Mouse (Mus musculus): ENCODE data around the gene Tbc1d5.

The Tbc1d5 gene

DNA sequence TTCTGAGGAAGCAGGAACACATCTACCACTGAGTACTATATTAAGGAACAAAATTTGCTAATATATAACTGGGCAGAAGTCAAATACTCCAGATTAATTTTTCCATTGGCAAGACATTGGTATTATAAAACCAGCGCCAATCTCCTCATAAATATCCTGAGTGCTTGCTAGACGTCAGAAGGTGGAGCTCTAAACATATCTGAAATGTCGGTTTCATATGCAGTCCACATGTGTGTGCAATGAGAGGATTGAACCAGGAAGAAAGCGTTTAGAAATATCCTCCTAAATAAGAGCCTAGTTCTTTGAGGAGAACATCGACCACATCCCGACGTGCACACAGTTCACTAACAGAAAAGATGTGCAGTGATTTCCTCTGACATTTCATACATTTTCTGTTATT is 305.1 kb downstream of the Tbc1d5 start:
- DNase-seq (ENCODE audit: low spot score), result no peak

DNA sequence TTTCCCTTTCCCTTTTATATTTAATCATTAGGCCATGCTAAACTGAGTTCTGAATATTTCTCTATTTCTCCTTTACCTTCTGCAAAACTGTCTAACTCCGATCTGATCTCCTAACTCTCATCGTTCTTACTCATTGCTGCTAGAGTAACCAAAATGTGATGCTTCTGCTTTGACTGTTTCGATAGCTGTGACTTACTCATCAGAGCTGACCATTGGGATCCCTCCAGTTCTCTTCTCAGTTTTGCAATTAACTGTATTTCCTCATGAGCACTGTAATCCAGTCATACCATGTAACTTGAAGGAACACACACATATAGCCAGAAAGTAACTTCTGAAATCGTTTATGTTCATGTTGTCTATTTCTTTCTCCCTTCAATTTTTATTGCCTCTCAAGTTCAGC is 306.6 kb downstream of the Tbc1d5 start:
- no peak for DNase-seq (ENCODE audit: low spot score)

DNA sequence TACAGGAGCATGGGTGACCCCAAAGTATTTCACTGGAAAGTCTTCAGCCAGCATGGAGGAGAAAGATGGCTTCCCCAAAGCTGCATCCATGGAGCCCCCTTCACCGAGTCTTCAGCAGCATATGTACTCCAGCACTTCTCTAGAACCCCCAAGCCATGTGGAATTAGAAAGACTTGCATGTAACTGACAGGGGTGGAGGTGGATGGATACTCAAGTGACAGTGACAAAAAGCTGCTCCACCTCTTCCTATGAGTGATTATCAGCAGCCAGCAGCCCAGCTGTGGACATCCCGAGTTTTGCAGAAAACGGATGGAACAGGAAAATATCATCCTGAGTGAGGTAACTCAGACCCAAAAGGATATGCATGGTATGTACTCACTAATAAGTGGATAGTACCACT is 311.9 kb downstream of the Tbc1d5 start:
- DNase-seq (ENCODE audit: low spot score), result no peak

DNA sequence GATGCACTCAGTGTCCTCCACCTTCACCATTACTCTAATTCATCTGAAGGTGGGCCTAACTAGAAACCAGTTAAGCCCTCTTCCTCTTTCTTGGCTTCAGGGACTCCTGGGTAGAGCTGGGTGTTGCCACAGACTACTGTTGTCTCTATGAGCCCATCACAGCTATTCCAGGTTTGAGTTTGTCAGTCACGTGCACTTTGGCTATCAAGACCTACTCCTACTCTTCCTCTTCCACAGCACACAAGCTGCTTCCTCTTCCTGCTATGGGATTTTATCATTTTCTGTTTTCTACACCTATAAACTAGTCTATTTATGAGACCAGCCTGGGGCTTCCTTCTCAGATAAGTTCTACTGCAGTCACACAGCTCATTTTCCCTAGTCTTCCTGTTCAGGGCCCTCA is 314.4 kb downstream of the Tbc1d5 start:
- no peak for DNase-seq (ENCODE audit: low spot score)

DNA sequence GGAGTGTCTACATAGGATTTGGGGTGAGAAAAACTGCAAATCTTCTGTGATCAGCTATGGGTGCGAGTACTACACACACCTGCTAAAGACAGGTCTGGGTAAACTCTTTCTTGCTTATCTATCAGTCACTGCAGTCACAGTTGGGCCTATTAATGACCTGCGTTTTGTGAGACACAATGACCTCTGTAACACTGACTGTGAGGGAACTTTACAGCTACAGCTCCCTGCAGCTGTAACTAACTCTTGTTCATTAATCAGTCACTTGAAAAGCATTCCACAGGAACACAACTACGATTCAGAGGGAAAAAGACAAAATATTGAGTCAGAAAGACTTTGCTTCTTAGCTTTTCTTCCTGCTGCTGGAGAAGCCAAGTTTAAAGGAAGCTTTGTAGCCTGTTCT is 325.9 kb downstream of the Tbc1d5 start:
- DNase-seq (ENCODE audit: low spot score), result no peak

DNA sequence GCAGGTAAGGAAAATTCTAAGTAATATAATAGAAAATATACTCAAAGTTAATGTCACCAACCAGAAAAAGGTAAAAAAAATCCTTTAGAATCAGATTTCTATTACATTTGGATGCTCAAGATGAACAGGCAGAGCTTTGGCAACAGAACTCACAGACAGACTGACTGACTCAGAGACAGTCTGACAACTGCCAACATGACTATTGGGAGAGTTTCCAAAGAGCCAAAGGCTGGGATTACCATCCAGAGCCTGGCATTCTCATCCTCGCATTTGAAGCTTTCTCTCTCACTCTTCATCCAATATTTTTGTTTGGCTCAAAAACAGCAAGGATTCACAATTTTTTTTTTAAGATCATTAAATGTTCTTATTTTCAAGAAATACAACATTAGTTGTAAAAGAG is 327.8 kb downstream of the Tbc1d5 start:
- no peak for DNase-seq (ENCODE audit: low spot score)

DNA sequence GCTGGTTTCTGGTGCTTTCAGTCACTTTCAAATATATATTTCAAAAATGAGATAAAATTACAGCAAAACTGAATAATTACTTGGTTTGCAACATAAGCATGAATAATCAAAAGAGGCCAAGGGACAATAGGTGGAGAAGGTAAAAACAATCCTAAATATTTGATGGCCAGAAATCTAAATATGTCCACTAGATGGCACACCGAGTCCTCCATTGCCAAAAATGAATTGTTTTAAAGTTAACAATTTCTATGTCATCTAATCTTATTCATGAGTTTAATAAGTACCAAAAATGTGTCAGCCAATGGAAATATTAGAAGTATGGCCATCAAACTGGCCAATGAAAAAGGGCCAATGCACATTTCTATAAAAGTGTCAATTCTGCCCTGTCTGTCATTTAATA is 365.1 kb downstream of the Tbc1d5 start:
- DNase-seq (ENCODE audit: low spot score), result no peak

DNA sequence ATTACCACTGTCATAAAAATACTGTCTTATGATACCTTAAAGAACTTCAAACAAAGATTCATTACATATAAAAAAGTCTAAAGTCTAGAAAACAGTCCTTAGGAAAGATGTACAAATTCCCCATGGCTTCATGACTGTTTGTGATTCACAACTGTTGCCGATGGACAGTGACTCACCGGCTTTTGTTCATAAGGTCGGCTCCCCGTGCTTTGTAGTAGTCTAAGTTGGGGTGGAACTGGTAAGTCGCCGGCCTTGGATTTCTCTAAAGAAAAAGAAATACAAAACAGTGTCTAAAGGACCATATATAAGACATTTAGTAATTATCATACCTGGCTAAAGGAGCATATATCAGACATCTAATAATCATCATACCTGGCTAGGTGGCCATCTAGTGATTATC is 365.6 kb downstream of the Tbc1d5 start:
- DNase-seq (ENCODE audit: low spot score), result no peak

DNA sequence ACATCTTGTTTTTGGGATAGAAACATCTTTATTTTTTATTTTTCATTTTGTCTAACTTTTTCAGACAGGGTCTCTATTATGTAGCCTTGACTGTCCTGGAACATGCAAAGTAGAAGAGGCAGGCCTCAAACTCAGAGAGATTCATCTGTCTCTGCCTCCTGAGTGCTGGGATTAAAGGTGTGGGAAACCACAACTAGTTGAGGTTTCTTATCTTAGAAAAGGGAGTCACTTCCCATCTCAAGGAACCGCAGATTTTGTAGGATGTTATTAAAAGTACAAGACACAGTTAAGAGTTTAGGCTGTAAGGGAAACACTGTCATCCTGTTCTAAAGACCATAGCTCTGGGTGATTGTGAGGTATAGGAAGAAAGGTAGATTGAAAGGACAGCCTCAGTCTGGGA is 373.5 kb downstream of the Tbc1d5 start:
- DNase-seq (ENCODE audit: low spot score), result no peak

DNA sequence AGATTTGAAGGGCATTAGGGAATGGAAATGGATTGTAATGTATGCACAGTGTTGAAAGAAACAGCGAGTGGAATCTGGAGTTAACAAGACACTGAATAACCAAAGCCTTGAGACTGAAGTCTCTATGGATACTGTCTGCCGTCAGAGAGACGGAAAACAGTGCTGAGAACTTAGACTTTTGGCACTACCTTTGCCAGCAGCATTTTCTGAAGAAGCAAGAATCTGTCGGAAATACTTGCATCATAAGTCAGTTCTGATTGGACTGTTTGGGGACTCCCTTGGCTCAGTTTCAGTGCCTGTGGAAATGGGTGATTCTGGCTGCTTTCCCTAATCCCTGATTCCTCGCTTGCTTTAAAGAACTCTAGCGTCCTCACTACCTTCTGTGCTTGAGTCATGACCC is 375.9 kb downstream of the Tbc1d5 start:
- no peak for DNase-seq (ENCODE audit: low spot score)

DNA sequence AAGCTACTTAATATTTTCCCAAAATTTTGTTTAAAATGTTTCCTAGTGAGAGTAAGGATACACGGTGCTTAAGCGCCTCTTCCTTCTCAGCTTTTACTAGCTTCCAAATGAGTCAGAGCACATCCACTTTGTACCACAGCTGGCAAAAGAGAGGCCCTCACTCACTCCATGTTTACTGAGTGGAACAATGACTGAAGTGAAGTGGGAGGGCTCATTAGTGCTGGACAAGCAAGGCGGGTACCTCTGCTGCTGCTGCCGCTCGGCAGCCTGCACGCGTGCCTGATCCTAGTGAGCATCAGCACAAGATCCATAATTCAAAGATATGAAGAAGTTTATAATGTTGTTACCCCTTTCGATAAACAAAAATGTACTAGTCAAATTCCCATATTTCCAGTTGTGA is 376.8 kb downstream of the Tbc1d5 start:
- no peak for DNase-seq (ENCODE audit: low spot score)

DNA sequence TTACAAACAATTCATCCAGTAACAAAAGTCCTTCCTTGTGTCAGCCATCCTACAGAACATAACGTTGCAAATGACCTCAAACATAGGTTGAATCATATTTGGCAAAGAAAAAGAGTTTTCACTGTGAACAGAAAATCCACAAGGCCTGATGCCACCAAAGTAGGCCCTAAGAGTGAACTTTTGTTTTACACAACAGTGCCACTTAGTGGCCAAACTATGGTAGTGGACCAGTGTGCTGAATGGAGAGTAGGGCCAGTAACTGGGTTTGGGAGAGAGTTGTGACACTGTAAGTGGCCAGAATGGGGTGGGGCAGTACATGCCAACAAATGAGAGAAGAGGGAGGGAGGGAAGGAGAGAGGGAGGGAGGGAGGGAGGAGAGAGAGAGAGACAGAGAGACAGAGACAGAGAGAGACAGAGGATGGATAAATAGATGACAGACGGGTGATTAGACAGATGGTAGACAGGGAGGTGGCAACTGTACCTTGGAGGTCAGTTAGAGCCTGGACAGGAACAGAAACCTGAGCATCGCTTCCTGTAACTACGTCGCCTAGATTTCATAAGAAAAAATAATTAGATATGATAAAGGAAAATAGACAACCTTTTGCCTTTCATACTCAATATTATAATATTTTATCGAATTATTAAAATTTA is 383.6 kb downstream of the Tbc1d5 start:
- no peak for DNase-seq (ENCODE audit: low spot score)

DNA sequence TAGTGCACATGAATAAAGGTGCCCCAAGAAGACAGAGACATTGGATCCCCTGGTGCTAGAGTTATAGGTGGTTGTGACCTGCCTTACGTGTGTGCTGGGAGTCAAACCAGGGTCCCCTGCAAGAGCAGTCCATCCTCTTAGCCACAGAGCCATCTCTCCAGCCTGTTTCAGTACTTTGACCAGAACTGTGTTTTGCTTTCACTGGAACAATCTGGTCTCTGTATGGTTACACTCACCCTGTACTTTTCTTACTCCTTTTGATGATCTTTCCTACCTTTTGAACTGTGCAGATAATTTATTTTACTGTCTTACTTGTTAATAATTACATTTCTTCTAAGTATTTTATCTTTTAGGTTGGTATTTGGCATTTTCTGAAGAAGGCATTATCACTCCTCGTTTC is 387.5 kb downstream of the Tbc1d5 start:
- no peak for DNase-seq (ENCODE audit: low spot score)

DNA sequence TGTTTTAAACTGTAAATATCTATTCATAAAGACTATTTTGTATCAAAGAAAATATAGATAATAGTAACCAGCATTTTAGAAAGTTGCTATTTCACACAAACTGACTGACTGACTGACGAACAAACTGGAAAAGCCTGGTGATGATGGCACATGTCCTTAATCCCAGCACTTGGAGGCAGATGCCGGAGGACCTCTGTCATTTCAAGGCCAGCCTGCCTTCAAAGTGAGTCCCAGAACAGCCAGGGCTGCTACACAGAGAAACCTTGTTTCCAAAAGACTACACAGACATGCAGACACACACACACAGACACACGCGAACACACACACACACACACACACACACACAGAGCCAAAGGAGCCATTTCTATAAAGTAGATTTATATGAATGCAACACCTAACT is 390.3 kb downstream of the Tbc1d5 start:
- DNase-seq (ENCODE audit: low spot score), result no peak

DNA sequence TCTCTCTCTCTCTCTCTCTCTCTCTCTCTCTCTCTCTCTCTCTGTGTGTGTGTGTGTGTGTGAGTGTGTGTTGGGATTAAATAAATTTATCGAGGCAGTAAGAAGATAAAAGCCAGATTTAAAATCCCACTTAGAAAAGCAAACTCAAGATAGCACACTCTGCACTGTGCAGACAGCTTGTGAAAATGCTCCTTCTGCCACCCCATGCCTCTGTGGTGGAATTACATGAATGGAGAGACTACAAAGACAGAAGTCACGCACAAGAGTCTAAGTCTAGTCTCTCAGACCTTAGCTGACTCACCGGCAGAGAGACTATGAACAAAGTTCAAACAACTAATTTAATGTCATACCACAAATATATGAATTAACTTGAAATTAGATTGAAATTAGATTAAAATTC is 403.9 kb downstream of the Tbc1d5 start:
- DNase-seq (ENCODE audit: low spot score), result no peak

DNA sequence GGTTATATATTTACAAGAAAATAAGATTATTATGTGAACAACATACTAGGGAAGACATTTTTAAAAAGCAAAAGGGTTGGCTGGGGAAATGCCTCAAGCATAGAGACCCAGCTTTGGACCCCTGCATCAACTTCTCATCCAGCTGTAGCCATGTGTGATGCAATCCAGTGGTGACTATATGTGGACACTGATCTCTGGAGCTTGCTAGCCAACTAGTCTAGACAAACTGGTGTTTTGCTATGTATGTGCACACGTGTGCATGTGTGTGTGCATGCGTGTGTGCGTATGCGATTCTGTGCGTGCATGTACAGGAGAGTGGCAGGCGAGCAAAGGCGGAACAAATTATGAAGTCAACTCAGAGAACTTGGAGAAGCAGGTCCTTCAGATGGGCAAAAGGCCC is 414.8 kb downstream of the Tbc1d5 start:
- no peak for DNase-seq (ENCODE audit: low spot score)

DNA sequence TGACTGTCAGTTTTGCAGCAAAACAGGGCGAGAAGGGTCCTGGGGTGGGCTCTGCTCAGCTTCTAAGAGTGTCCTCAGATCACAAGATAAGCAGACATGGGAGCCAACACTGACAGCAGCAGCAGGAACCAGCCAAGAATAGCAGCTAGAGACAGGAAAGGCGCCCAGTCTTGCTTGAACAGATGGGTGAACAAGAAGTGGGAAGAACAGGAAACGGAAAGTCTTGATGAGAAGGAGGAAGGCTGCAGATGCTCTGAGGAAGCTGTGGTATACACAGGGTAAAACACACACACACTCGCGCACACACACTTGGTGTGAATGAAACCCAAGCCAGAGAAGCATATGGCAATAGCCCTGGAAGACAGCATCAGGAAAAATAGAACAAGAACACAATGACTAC is 415.7 kb downstream of the Tbc1d5 start:
- no peak for DNase-seq (ENCODE audit: low spot score)

DNA sequence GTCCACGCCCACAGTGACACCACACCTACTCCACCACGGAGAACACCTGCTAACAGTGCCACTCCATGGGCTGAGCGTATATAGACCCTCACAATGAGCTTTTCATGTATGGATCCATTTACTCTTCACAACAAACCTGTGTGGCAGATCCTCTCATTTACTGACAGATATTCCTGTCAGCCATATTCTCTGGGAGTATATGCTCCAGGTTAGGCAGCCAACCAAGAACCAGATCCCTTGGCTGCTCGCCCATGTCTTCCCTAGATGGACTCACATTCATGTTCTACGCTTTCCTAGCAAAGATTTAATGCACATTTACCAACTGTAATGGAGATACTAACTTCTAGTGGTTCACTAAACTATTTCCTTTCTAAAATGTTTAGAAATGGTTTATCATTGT is 416.9 kb downstream of the Tbc1d5 start:
- no peak for DNase-seq (ENCODE audit: low spot score)

DNA sequence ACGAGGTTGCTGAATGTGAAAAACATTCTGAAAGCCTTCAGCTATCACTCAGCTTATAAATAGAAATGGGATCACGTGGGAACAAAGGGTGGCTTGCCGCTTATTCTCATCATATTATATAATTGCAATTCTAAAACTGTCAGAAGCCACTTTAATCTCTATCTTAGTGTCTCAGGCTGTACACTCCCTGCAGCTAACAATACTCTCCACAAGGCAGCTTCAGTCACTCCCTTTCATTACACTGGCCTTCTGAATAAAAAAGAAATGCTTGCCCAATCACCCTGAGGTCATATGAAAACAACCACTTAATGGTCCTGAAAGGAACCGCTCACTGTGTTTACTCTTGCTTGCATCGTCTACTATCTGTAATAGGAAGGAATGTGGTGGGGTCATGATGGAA is 418.1 kb downstream of the Tbc1d5 start:
- DNase-seq (ENCODE audit: low spot score), result no peak

DNA sequence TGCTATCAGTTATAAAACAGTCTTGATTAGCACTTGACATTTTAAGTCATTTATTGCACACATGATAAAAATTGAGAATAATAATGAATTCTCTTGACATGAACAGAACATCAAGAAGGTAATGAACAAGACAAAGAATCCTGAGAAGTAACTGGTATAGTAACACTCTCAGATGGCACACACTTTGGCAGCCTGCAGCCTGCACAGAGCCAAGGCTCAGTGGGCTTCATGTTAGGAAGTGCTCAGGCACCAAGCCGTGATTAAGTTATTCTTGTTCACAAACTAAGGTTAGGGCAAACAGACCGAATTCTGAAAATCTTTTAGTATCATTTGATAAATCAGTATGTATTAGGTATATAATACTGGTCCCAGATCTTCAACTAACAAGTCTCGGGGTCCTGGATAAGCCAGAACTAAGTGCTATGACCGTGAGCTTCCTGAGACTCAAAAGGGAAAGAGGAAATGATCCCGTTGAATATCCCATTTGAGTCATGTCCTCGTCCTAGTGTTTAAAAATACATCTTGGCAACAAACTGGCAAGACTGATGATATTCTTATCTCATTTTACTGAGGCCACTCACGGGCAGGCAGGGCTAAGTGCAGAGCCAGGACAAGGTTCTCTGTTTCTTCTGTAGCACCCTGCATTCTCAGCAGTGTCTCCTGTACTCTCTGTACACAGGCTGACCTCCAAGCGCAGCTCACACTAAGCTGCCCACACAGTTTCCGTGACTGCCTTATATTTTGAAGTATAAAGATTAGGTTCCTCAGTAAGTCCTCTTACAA is 425.6 kb downstream of the Tbc1d5 start:
- DNase-seq (ENCODE audit: low spot score), result no peak

DNA sequence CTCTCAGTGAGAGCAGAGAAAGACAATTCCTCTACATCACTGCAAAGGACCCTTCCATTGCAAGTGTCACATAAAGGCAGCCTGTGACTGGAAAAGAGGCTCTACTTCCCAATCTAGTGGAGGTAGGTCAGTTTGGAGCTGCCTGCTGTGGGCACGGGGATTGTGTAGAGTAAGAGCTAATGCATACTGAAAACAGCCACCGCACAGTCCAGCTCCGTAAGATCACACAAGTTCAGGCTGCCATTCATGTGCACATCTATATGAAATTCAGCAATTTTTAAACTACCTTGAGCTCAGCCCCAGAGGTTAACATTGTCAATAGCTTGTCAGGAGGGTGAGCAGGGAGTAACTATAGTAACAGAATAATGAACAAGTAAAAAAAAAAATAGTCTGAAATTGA is 426.4 kb downstream of the Tbc1d5 start:
- no peak for DNase-seq (ENCODE audit: low spot score)

DNA sequence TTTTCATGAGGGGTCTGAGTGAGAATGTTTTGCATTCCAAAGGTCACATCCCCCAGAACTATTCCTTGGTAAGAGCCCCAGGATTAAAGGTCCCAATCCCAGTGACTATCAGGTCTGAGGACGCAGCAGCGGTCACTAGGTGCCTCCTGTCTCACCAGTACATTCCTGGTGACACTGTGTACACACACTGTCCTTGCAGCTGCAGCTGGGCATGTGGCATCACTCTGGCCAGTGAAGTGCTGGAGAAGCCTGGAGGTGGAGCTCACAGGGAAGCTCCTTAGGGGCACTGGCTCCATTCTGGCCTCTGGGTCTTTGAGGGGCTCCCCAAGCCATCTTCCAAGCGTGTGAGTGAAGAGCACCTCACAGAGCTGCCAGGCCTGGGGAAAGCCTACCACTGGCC is 427.2 kb downstream of the Tbc1d5 start:
- DNase-seq (ENCODE audit: low spot score), result no peak

DNA sequence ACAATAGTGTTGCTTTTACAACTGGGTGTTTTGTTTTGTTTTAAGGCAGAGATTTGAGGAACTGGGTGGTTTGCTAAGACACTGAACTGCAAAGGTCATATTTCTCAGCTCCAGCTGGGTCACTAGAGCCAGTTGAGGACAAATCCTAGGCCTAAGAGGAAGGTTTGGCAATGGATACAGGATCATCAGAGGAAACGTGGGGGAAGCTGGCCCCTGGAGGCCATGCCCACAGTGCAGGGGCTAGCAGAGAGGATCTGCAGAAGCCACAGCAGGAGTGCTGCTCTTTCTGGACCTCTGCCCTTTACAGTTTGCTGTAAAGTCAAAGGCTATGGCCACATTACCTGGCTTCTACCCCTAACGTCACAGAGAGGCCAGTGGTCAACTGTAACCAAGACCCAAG is 428.3 kb downstream of the Tbc1d5 start:
- no peak for DNase-seq (ENCODE audit: low spot score)

DNA sequence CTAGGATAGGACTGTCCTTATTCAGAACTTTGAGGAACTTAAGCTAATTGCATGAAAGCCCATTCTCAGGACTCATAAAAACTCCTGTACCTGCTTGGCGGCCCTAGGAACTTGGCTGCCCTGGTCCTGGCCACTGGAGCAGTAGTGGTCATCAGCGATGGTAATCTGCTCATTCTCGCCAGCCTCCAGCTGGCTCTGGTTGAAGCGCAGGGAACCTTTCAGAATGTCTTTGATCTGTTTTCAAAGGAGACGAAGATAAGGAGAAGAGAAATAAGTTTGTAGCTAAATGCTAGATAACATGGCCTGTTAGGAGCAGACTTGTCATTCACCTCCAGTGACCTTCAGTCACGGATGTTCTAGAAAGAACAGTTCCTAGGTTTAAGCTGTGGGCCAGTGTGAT is 437.8 kb downstream of the Tbc1d5 start:
- no peak for DNase-seq (ENCODE audit: low spot score)
